Mouse (Mus musculus) thymus, adult 2 months (tissue): Measurements from ENCODE around the gene Gm20683.

ENCODE experiments used
- CTCF ChIP-seq: fragments of 200-500 bp; IDR thresholded peaks from 2 replicates; pipeline ENCODE4 v1.5.1; 2012; ENCODE audit warnings: mild to moderate bottlenecking, control low read depth, low read length, moderate library complexity, borderline replicate concordance; ENCODE audit not compliant: control insufficient read depth, poor library complexity, insufficient read depth; ENCODE audit errors: extremely low read depth
- POLR2A ChIP-seq: fragments of 200-500 bp; IDR thresholded peaks from 2 replicates; pipeline ENCODE4 v1.6.1; 2012; ENCODE audit warnings: mild to moderate bottlenecking, low read length, control low read depth, moderate library complexity; ENCODE audit not compliant: control insufficient read depth, poor library complexity, insufficient read depth; ENCODE audit errors: extremely low read depth

GRCm38 (mm10) chr17:25835816-25836215, 5.7 kb downstream of the Gm20683 start:
- no peak for TF ChIP-seq CTCF
- no peak for TF ChIP-seq POLR2A
